Mouse (Mus musculus): ENCODE measurements around the gene Prdx5. TPM values are rescaled to one million over a fixed set of nuclear protein-coding genes. Genes with fewer than 3 reads are reported as not detected.
"Not testable (repeated sequence)": the region's sequence is repeated elsewhere in the genome, so short reads cannot be mapped to it uniquely, and the experiment has no call there.

The Prdx5 gene
- total RNA-seq, 4 experiments from 2014 or later, result 620 to 842 (median 766) TPM

DNA sequence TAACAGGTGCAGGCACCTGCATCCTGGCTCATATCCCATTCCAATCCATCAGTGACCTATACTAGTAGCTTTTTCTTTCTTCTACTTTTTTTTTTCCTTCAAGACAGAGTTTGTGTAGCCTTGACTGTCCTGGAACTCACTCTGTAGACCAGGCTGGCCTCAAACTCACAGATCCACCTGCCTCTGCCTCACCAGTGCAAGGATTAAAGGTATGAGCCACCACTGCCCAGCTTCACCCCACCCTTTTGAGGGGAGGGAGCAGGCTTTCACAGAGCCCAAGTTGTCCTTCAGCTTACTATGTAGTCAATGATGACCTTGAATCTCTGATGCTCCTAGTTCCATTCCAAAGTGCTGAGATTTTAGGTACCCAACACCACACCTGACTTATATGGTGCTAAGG, 9.5 kb upstream of the Prdx5 start:
- no peak for DNase-seq (ENCODE audit: low spot score)

GRCm38 (mm10) chr19:6918321-6918720, 8.4 kb upstream of the Prdx5 start:
- DNase-seq (ENCODE audit: low spot score), result no peak

DNA sequence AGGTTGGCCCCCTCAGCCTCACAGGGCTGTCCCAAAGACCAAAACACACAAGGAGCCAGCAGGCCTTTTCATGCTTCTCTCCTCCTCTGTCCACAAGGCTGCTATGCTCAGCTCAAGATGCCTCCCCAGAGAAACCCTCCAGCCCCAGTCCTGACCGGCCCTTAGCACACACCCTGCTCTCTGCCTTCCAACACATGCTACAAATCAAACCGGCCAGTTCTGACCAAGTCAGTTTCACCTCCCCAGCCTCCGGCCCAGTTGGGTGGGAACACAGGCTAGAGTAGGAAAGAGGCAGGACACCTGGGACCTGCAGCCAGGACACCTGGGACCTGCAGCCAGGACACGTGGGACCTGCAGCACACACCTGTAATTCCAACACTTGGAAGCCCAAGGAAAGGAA, 6.6 kb upstream of the Prdx5 start:
- no peak for DNase-seq (ENCODE audit: low spot score)

GRCm38 (mm10) chr19:6915276-6915675, 5.4 kb upstream of the Prdx5 start:
- no peak for DNase-seq (ENCODE audit: low spot score)

DNA sequence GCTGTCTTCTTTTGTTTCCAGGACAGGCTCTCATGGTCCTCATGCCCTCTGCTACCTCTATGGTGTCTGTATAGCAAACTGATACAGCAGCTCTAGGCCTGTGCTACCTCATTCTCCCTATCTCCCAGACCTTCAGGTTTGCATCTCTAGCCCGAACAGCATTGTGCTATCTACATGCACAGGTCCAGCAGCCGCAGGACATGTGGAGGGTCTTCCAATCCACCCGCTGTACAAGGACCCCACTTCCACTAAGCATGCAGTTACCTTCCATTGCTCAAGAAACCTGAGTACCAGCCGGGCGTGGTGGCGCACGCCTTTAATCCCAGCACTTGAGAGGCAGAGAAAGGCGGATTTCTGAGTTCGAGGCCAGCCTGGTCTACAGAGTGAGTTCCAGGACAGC, 4.6 kb upstream of the Prdx5 start:
- DNase-seq (ENCODE audit: low spot score), result no peak

DNA sequence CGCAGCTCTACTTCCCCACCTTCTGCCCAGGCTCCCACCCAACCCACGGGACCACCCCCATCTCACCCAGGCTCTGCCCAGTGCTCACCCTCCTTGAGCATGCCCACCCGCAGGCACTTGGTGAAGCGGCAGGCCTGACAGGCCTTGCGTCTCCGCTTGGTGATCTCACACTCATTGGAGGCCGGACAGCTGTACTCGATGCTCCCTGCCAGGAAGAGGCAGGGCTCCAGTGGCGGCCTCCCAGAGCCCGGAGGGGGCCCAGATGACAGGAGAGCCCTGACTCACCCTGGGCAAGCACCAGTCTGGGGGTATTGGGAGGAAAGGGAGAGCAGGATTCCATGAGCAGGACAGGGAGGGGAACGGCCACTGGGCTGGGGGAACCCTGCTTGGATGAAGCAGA, 4.1 kb upstream of the Prdx5 start:
- no peak for DNase-seq (ENCODE audit: low spot score)

GRCm38 (mm10) chr19:6913036-6913435, 3.1 kb upstream of the Prdx5 start:
- DNase-seq (ENCODE audit: low spot score), result no peak

DNA sequence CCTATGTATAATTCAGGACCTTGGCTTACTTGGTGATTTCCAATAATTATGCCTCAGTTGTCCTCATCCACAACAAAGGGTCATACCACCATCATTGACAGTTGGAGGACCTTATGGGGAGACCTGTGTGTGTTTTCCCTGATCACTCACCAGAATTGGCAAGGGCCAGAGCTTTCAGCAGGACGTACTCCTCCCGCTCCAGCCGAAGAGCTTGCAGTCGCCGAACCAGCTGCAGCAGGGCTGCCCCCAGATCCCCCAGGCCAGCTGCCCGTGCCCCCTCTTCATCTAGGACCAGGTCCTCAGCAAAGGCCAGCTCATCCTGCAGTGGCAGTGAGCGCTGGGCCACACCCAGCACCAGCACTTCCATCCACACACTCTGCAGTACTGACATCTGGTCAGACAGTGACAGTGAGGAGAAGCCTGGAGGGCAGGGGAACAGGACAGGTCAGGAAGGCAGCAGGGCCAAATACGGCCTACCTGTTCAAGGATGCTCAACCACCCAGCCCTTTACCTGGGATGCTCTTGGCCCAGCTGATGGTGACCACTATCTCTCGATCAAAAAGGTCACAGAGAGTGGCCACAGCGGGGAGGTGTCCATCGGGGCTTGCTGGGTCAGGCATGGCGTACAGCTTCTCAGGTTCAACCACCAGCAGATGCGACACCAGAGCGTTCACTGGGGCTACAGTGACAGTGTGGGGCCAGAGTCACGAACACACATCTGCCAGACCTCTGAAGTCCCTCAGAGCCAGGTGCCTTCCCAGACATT, 2.5 kb upstream of the Prdx5 start:
- no peak for DNase-seq (ENCODE audit: low spot score)

GRCm38 (mm10) chr19:6911101-6912074, 1.5 kb upstream of the Prdx5 start:
- no peak for DNase-seq (ENCODE audit: low spot score)

DNA sequence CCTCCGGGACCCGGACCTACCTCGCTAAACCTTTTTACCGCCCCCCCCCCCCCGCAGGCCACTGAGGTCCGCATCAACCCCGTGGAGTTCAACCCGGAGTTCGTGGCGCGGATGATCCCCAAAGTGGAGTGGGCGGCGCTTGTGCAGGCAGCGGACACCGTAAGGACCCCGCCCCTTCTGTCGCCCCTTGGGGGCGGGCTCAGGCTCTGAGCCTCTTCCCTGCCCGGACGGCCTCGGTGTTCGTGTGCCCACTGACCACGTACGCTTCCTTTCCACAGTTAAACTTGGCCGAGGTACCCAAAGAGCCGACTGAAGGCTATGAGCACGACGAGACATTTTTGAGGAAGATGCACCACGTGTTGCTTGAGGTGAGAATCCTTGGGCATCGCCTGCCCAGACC, 400 bp upstream of the Prdx5 start:
- DNase-seq (ENCODE audit: low spot score), result not testable (repeated sequence)

- no peak for DNase-seq (ENCODE audit: low spot score)
Observed at GRCm38 (mm10) chr19:6909021-6909420, 885 bp downstream of the Prdx5 start.

- DNase-seq (ENCODE audit: low spot score), result no peak
Observed at GRCm38 (mm10) chr19:6907811-6908540, 1.9 kb downstream of the Prdx5 start.

- DNase-seq (ENCODE audit: low spot score), result no peak
Observed at GRCm38 (mm10) chr19:6907094-6907493, 2.8 kb downstream of the Prdx5 start.

GRCm38 (mm10) chr19:6906199-6906598, 3.7 kb downstream of the Prdx5 start:
- DNase-seq (ENCODE audit: low spot score), result no peak

GRCm38 (mm10) chr19:6905498-6906159, 4.3 kb downstream of the Prdx5 start:
- no peak for DNase-seq (ENCODE audit: low spot score)

GRCm38 (mm10) chr19:6904846-6905245, 5.1 kb downstream of the Prdx5 start:
- no peak for DNase-seq (ENCODE audit: low spot score)

DNA sequence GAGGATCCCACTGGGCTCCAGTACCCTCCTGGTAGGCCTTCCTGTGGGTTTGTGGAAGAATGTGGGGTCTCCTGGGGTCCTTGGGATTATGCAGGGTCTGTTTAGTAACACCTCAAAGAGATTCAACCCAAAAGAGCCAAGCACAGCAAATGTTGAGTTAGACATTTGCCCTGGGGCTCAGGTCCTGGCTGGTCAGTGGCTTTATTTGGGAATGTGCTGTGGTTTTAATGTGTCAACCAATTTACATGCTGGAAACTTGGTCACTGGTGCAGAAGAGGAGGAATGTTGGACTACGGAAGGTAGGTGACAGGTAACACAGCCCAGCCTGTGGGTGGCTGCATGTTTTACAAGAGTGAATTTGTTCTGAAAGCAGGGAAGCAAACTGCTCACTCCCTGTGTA, 6.9 kb downstream of the Prdx5 start:
- no peak for DNase-seq (ENCODE audit: low spot score)

- no peak for DNase-seq (ENCODE audit: low spot score)
Observed at GRCm38 (mm10) chr19:6899641-6900040, 10.3 kb downstream of the Prdx5 start.

DNA sequence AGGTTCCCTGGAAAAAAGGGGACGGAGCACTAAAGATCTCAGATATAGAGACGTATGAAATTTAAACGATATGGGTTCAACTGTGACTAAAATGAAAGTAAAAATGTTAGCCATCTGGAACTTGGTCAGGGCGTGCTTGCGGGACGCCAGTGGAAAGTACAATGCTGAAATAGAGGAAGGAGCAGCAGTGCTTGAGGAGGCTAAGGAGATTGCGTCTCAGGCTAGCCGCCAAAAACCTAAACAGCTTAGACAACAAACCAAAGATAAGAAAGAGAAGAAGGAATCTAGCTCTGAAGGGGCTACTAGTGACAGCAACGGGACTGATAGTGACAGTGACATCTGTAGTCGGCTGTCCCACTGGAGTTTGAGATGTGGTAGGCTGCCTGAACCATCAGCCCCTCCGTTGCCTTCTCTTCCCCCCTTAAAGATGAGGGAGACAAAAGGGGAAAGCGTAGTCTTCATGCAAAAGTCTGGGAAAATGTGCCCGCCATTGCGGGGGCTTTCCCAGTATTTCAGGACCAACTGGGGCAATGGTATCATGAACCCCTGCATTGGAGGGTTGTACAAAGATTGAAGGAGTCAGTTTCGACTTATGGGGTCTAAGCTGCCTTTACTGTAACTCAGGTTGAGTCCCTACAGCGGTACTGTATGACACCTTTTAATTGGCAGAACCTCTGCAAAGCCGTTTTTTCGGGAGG, 14.1 kb downstream of the Prdx5 start:
- DNase-seq (ENCODE audit: low spot score), result not testable (repeated sequence)

- no peak for DNase-seq (ENCODE audit: low spot score)
Observed at GRCm38 (mm10) chr19:6893731-6894451, 16.0 kb downstream of the Prdx5 start.

Measured in heart, adult 8-10 months (tissue).